Mouse (Mus musculus): Measurements from ENCODE around the gene Lpar1. TPM values are rescaled to one million over a fixed set of nuclear protein-coding genes. Genes with fewer than 3 reads are reported as not detected.
A peak's percentile ranks its signal among the peaks of the same experiment; 100 is the strongest.
"Not testable (repeated sequence)": the region's sequence is repeated elsewhere in the genome, so short reads cannot be mapped to it uniquely, and the experiment has no call there.

Gene Lpar1
- polyA plus RNA-seq, 1 experiment from 2014 or later: 37.9 TPM

- Histone ChIP-seq H3K4me2 (replicated peaks) (no peak overlapping the region), H3K4me3 (no peak overlapping the region), H3K36me3 (no peaks in the 10 kb centered on the region), H3K27ac (no peak overlapping the region), H3K9ac (no peak overlapping the region), H3K9me3 (no peaks in the 10 kb centered on the region), H3K4me1 (no peaks in the 10 kb centered on the region), H3K27me3 (replicated peaks) (no peaks in the 10 kb centered on the region)
- ATAC-seq (ENCODE audit: low FRiP score, low read depth): no peak
- 90% methylated on average over 1 of the region's 1 CpGs for WGBS
These were observed 9.1 kb upstream of the Lpar1 start for GRCm38 (mm10) chr4:58562776-58563175.

- ATAC-seq (ENCODE audit: low FRiP score, low read depth): no peak
- Histone ChIP-seq H3K36me3 (no peaks in the 10 kb centered on the region), H3K27ac (no peak overlapping the region), H3K9ac (no peak overlapping the region), H3K4me1 (peaks cover 6% of the 10 kb centered on the region), H3K4me3 (no peak overlapping the region), H3K4me2 (replicated peaks) (no peak overlapping the region), H3K9me3 (no peaks in the 10 kb centered on the region), H3K27me3 (replicated peaks) (0 out of 2 replicates have a peak, but pooled peaks cover 3% of the 10 kb centered on the region)
- WGBS: 83% methylated on average over 3 of the region's 3 CpGs
These were observed 3.3 kb upstream of the Lpar1 start for GRCm38 (mm10) chr4:58557001-58557400.

GRCm38 (mm10) chr4:58554359-58554838 lies 701 bp upstream of the Lpar1 start:
- Histone ChIP-seq H3K27me3 (replicated peaks) (0 out of 2 replicates have a peak, but pooled peaks cover 3% of the 10 kb centered on the region), H3K27ac (no peak overlapping the region), H3K9ac (no peak overlapping the region), H3K9me3 (no peaks in the 10 kb centered on the region), H3K36me3 (no peaks in the 10 kb centered on the region), H3K4me2 (replicated peaks) (peak overlapping the region; percentile 95), H3K4me3 (no peak overlapping the region), H3K4me1 (peaks cover 6% of the 10 kb centered on the region)
- ATAC-seq (ENCODE audit: low FRiP score, low read depth): no peak
- 34% methylated on average over 10 of the region's 10 CpGs for WGBS

DNA sequence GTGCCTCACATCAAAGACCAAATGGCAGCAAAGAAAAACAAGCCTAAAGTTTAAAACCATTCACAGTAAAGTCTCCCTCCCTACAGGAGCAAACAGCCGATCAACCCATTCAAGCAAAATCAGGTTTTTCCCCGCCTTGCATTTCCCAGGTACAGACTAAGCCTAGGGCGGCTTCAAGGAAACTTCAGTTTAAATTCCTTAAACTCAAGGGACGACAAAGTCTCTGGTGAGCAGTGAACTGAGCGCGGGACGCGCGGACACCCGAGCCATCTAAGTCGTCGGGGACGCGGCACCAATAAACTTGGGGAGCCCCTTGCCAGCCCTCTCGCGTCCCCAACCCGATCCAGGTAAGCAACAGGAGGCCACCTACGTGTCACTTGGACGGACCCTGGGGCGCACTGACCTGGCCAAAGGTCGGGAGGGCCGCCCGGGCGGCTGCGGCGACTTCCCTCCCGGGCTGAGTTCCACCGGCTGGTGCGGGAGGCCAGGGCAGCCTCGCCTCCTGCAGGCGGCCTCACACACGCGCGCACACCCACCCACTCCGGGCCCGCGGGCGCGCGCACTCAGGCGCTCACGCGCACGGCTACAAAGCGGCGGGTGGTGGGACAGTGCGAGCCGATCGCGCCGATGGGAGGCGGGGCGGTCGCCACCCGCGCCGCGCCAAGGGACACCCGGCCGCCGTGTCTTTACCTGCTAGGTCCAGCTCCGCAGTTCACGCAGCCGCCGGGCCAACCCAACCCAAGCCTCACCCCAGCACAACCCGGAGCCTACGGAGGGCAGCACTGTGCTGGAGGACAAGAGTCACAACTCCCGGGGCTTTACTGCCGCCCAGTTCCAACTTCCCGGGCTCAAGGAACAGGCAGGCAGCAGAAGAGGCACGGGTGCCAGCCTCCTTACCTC lies 717 bp downstream of the Lpar1 start:
- H3K9me3 ChIP-seq: no peaks in the 10 kb centered on the region
- no peak overlapping the region for H3K27ac ChIP-seq
- H3K9ac ChIP-seq: peak overlapping the region; percentile 56
- H3K4me1 ChIP-seq: peaks cover 6% of the 10 kb centered on the region
- ATAC-seq (ENCODE audit: low FRiP score, low read depth): peak; percentile 95
- WGBS: under 1% methylated on average over 71 of the region's 71 CpGs
- H3K36me3 ChIP-seq: no peaks in the 10 kb centered on the region
- H3K4me3 ChIP-seq: peak overlapping the region; percentile 52
- H3K4me2 ChIP-seq (replicated peaks): peak overlapping the region; percentile 95
- H3K27me3 ChIP-seq (replicated peaks): 0 out of 2 replicates have a peak, but pooled peaks cover 3% of the 10 kb centered on the region

- H3K27ac ChIP-seq: no peak overlapping the region
- H3K4me1 ChIP-seq: peaks cover 6% of the 10 kb centered on the region
- H3K9me3 ChIP-seq: no peaks in the 10 kb centered on the region
- H3K36me3 ChIP-seq: no peaks in the 10 kb centered on the region
- H3K4me2 ChIP-seq (replicated peaks): peak overlapping the region; percentile 95
- no peak for ATAC-seq (ENCODE audit: low FRiP score, low read depth)
- H3K4me3 ChIP-seq: peak overlapping the region; percentile 52
- peak overlapping the region; percentile 56; the same call in 1 of the 2 replicates for H3K9ac ChIP-seq
- WGBS: 5% methylated on average over 10 of the region's 10 CpGs
- 0 out of 2 replicates have a peak, but pooled peaks cover 3% of the 10 kb centered on the region for H3K27me3 ChIP-seq (replicated peaks)
These were observed 1.5 kb downstream of the Lpar1 start for GRCm38 (mm10) chr4:58552229-58552628.

GRCm38 (mm10) chr4:58551820-58552219 lies 1.9 kb downstream of the Lpar1 start:
- 0 out of 2 replicates have a peak, but pooled peaks cover 3% of the 10 kb centered on the region for H3K27me3 ChIP-seq (replicated peaks)
- WGBS: 4% methylated on average over 4 of the region's 4 CpGs
- no peak overlapping the region for H3K27ac ChIP-seq
- H3K9me3 ChIP-seq: no peaks in the 10 kb centered on the region
- H3K9ac ChIP-seq: no peak overlapping the region
- peak overlapping the region; percentile 52 for H3K4me3 ChIP-seq
- peaks cover 6% of the 10 kb centered on the region for H3K4me1 ChIP-seq
- no peak for ATAC-seq (ENCODE audit: low FRiP score, low read depth)
- peak overlapping the region; percentile 95 for H3K4me2 ChIP-seq (replicated peaks)
- H3K36me3 ChIP-seq: no peaks in the 10 kb centered on the region

DNA sequence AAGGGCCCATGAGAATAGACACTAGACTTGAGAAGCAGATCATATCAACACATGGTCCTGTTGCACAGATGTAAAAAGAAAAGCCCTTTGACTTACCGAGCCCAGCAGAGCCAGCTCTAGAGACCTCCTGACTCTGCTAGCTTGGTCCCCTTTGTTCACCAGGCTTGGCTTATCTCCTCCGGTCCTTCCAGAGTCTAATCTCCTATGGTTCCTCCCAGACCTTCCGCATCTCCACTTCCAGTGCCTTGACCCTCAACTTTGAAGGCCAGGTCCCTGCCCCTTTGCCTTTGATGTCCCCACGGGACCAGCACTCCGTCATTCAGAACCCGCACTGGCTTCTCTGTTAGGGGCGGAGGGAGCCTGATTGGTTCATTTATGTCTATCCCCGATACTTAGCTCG lies 6.0 kb downstream of the Lpar1 start:
- no peak overlapping the region for H3K4me3 ChIP-seq
- H3K27me3 ChIP-seq (replicated peaks): no peaks in the 10 kb centered on the region
- no peak for ATAC-seq (ENCODE audit: low FRiP score, low read depth)
- H3K27ac ChIP-seq: no peak overlapping the region
- no peaks in the 10 kb centered on the region for H3K36me3 ChIP-seq
- 69% methylated on average over 9 of the region's 9 CpGs for WGBS
- H3K4me1 ChIP-seq: peaks cover 8% of the 10 kb centered on the region; the same call in 1 of the 2 replicates
- no peak overlapping the region for H3K4me2 ChIP-seq (replicated peaks)
- no peaks in the 10 kb centered on the region for H3K9me3 ChIP-seq
- no peak overlapping the region for H3K9ac ChIP-seq

GRCm38 (mm10) chr4:58547273-58547565 lies 6.5 kb downstream of the Lpar1 start:
- no peaks in the 10 kb centered on the region for H3K36me3 ChIP-seq
- peaks cover 8% of the 10 kb centered on the region; the same call in 1 of the 2 replicates for H3K4me1 ChIP-seq
- H3K27ac ChIP-seq: no peak overlapping the region
- no peaks in the 10 kb centered on the region for H3K9me3 ChIP-seq
- H3K4me3 ChIP-seq: no peak overlapping the region
- H3K4me2 ChIP-seq (replicated peaks): no peak overlapping the region
- H3K9ac ChIP-seq: no peak overlapping the region
- no peak for ATAC-seq (ENCODE audit: low FRiP score, low read depth)
- H3K27me3 ChIP-seq (replicated peaks): no peaks in the 10 kb centered on the region
- 84% methylated on average over 4 of the region's 4 CpGs for WGBS

- no peaks in the 10 kb centered on the region for H3K9me3 ChIP-seq
- H3K4me3 ChIP-seq: no peak overlapping the region
- no peaks in the 10 kb centered on the region for H3K36me3 ChIP-seq
- WGBS: 42% methylated on average over 11 of the region's 11 CpGs
- no peak for ATAC-seq (ENCODE audit: low FRiP score, low read depth)
- H3K4me2 ChIP-seq (replicated peaks): no peak overlapping the region
- H3K27me3 ChIP-seq (replicated peaks): no peaks in the 10 kb centered on the region
- H3K4me1 ChIP-seq: peaks cover 8% of the 10 kb centered on the region; the same call in 1 of the 2 replicates
- no peak overlapping the region for H3K9ac ChIP-seq
- H3K27ac ChIP-seq: no peak overlapping the region
These were observed 7.0 kb downstream of the Lpar1 start for GRCm38 (mm10) chr4:58546441-58547272.

DNA sequence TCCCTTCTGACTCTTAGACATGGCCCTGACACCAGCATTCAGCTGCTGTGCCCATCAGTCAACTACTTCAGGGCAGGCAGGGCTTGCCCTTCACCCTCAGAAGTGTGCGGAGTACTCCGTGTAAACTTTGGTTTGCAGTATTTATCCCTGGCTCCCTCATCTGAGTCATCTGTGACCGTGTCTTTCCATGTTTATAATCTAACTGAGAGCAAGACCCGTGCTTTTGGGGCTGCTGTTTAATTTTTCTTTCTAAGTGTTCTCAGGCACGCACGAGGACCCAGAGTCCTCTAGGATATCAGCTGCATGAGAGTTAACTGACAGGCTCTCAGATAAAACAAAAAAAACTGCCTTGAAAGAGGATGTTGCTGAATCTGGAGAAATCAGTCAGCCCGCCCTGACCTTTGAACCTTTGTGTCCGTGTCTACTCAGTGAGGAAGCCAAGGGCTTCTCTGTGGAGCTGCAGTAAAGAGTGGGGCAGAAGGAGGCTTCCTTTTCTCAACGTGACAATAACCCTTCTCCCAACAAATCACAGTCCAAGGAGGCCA lies 7.7 kb downstream of the Lpar1 start:
- Histone ChIP-seq H3K36me3 (no peaks in the 10 kb centered on the region), H3K4me1 (peaks cover 8% of the 10 kb centered on the region; the same call in 1 of the 2 replicates), H3K27me3 (replicated peaks) (no peaks in the 10 kb centered on the region), H3K4me2 (replicated peaks) (no peak overlapping the region), H3K4me3 (no peak overlapping the region), H3K9ac (no peak overlapping the region), H3K27ac (no peak overlapping the region), H3K9me3 (no peaks in the 10 kb centered on the region)
- 47% methylated on average over 9 of the region's 9 CpGs for WGBS
- no peak for ATAC-seq (ENCODE audit: low FRiP score, low read depth)

GRCm38 (mm10) chr4:58543171-58543570 lies 10.5 kb downstream of the Lpar1 start:
- H3K36me3 ChIP-seq: no peaks in the 10 kb centered on the region
- H3K9ac ChIP-seq: no peak overlapping the region
- 92% methylated on average over 3 of the region's 3 CpGs for WGBS
- H3K4me1 ChIP-seq: peaks cover 8% of the 10 kb centered on the region; the same call in 1 of the 2 replicates
- H3K9me3 ChIP-seq: no peaks in the 10 kb centered on the region
- no peak overlapping the region for H3K4me3 ChIP-seq
- H3K27ac ChIP-seq: no peak overlapping the region
- no peaks in the 10 kb centered on the region for H3K27me3 ChIP-seq (replicated peaks)
- no peak overlapping the region for H3K4me2 ChIP-seq (replicated peaks)
- ATAC-seq (ENCODE audit: low FRiP score, low read depth): no peak

DNA sequence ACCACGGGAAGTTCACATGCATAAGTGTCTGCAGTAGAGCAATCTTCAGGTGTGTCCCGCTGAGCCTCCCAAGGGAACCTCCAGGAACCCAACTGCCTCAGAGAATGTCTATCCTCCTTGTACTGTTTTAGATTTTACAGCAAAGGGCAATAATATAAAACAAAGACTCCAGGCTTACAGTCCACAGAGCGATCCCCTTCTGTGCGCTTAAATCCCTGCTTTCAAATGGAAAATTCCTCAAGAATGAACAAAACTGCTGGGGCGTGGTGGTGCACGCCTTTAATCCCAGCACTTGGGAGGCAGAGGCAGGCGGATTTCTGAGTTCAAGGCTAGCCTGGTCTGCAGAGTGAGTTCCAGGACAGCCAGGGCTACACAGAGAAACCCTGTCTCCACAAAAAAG lies 11.0 kb downstream of the Lpar1 start:
- not testable (repeated sequence) for ATAC-seq (ENCODE audit: low FRiP score, low read depth); H3K4me1 ChIP-seq; H3K36me3 ChIP-seq; H3K9me3 ChIP-seq; H3K27me3 ChIP-seq (replicated peaks); H3K4me3 ChIP-seq; H3K4me2 ChIP-seq (replicated peaks); H3K9ac ChIP-seq; H3K27ac ChIP-seq
- WGBS: 92% methylated on average over 7 of the region's 7 CpGs

All from neural tube, embryonic 12.5 days (tissue).